Mouse (Mus musculus): ENCODE data around the gene Gdpgp1.

Gdpgp1 gene

DNA sequence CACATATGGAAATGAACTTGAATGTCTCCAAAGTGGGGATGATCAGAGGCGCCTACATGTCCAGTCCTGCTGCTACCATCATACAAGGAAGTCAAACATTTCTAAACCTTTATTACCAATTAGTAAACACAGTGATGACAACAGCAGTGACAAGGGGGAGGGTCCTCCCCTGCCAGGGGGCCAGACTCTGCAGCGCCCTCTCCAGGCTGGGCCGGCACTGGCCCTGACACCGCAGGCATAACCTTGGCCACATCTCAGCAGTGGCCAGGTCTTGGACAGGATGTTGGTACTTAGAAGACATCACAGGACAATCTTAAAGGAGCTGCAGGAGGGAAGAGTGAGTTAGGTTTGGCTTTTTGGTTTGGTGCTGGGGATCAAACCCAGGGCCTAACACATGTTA, 5.6 kb upstream of the Gdpgp1 start:
- no peak for DNase-seq

DNA sequence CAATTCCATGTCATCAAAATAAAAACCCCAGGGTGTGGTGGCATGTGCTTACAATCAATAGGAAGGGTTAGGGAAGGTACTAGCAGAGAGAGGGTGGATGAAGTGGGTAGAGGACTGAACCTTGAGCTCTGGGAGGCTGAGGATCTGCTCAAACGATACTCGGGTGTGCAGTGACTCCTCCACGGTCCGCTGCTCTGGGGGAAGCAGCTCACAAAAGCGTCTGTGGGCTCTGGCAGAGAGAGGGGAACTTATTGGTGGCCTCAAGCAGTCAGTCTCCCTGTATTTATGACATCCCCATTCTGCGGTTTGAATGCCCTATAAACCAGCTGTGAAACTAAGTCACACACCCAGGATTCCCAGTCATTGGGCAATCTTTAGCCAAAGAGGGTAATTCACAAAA, 2.5 kb upstream of the Gdpgp1 start:
- no peak for DNase-seq

- DNase-seq: peak; percentile 68
Measured at GRCm38 (mm10) chr7:80231971-80232488, 635 bp upstream of the Gdpgp1 start.

- no peak for DNase-seq
Measured at GRCm38 (mm10) chr7:80233799-80234198, 1.1 kb downstream of the Gdpgp1 start.

- no peak for DNase-seq
Measured at GRCm38 (mm10) chr7:80238542-80238941, 5.9 kb downstream of the Gdpgp1 start.

DNA sequence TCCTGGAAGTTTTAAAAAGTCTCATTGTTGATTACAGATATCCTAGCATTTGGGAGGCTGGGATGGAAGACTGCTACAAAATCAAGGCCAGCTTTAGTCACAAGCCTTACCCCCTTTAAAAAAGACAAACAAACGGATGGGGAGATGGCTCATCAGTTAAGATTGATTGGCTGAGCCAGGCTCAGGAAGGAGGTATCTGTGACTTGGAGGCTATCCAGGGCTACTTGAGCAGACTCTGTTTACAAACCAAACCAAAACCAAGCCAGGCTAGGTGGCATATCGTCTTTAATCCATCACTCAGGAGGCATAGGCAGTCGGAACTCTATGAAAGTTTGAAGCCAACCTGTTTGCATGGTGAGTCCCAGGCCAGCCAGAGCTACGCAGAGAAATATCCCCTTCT, 9.0 kb downstream of the Gdpgp1 start:
- DNase-seq: peak; percentile 15

GRCm38 (mm10) chr7:80244851-80245250, 12.2 kb downstream of the Gdpgp1 start:
- no peak for DNase-seq

DNA sequence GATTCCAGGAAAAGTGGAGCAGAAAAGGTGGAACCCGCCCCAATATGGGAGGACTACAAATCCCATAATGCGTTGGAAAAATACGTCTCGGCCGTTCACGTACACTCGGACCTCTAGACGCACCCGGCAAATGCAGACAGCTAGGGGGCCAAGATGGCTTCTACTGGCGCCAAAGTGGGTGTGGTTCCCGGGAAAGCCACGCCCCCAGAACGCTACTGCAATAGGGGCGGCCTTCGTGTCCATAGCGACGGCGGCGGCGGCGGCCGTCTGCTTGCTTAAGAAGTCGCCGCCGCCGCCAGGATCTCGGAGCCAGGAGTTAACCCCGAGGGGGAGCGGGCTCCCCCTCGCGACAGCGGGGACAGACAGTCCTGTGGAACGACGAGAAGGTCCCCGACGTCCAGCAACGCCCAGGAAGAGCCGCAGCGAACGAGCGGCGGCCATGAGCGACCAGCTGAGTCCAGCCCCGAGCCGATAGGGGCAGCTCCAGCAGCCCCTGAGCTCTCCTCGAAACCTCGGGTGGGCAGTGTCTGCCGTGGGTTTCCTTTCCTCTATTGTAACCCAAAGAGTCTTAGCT, 13.6 kb downstream of the Gdpgp1 start, which contains the start of gene Ttll13:
Ttll13 (plus strand) TSS at position 229 of the 574 bp plus-strand sequence.
- DNase-seq: peak; percentile 99

GRCm38 (mm10) chr7:80246859-80247258, 14.2 kb downstream of the Gdpgp1 start:
- peak; percentile 15 for DNase-seq

GRCm38 (mm10) chr7:80252437-80252836, 19.8 kb downstream of the Gdpgp1 start:
- DNase-seq: no peak

GRCm38 (mm10) chr7:80252886-80253285, 20.2 kb downstream of the Gdpgp1 start:
- no peak for DNase-seq

GRCm38 (mm10) chr7:80255981-80256380, 23.3 kb downstream of the Gdpgp1 start:
- DNase-seq: no peak

DNA sequence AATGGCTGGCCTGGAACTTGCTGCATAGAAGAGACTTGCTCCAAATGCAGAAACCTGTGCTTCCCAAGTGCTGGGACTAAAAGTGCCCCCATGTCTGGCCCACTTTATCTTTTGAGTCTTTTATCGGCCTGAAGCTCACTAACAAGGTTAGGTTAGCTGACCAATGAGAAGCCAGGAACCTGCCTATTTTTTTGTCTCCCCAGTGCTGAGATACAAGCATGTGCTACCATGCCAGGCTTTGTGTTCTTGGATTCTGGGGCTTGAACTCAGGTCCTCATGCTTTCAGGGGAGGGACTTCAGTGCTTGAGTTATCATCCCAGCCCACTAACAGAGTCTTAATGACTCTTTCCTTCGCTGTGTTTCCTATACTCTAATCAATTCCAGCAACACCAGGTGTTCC, 25.0 kb downstream of the Gdpgp1 start:
- no peak for DNase-seq

DNA sequence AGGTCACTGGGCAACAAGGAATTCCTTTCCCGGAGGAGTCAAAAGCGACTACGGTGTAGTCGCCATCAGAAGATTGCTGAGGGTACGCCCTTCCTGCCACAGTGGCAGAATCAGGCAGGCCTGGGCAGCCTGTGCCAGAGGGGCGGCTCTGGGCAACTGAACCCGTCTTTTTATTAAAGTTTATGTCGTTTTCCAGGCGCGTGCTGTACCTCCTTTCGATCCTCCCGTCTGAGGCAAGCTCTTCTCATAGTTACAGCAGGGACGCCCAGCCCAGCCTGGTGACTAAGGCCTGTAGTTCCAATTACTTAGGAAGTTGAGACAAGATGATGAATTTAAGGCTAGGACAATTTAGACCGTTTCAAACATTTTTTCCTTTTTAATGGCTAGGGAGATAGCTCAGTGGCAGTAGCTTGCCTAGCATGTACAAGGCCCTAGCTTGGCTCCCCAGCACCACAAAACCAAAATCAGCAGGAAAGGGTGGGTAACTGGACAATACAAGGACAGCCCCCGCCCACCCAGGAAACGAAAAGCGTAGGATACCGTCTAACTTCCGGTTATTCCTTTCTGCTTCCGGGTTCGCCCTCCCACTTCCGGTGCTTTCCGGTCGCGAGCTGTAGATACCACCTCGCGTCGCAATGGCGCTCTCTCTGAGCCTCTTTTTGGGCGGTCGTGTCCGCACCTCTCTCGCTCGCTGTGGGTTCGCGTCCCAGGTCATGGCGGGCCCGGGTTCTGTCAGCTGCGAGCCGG, 28.1 kb downstream of the Gdpgp1 start, which contains the start of gene Ngrn:
Ngrn (plus strand) TSS at position 591 of the 747 bp plus-strand sequence.
- peak; percentile 95 for DNase-seq

GRCm38 (mm10) chr7:80261372-80261990, 28.8 kb downstream of the Gdpgp1 start:
- DNase-seq: peak; percentile 17

DNA sequence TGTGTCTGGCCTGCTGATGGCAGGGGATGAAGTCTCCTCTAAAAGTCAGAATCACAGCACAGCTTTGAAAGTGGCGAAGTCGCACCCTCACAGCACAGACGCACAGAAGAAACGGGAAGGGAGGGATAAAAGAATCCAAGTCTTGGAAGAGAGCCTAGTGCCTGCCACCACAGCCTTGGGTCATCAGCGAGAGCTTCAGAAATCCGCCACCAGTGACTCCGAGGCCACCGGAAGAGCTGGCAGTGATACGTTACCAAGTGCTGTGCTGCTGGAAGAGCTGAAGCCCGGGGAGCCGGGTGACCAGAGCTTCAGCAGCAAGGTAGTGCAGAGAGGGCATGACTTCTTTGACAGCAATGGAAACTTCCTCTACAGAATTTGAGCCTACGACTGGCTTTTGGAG, 31.9 kb downstream of the Gdpgp1 start:
- DNase-seq: no peak

GRCm38 (mm10) chr7:80267764-80268163, 35.1 kb downstream of the Gdpgp1 start:
- DNase-seq: no peak

- peak; percentile 99 for DNase-seq
Measured at GRCm38 (mm10) chr7:80268897-80269750, 36.5 kb downstream of the Gdpgp1 start, which contains the start of gene Vps33b. Vps33b (plus strand) TSS chr7:80269649.

GRCm38 (mm10) chr7:80269751-80270255, 37.1 kb downstream of the Gdpgp1 start:
- DNase-seq: peak; percentile 50

DNA sequence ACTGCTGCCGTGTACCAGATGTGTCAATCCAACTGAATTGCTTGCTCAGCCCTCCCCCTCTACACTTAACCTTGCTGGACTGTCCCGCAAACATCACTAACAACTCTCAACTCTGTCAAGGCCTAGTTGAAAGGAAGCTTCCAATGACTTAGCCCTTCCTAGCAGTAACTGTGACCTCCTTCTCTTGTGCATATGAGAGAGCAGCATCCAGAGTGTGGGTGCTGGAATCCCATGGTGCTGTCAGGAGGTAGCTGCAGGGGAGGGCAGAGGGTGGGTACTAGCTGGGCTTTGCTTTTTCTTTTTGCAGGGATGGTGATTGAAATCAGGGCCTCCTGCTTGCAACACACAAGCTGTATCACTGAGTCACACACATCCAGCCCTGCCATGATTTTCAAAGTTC, 40.8 kb downstream of the Gdpgp1 start:
- DNase-seq: no peak

DNA sequence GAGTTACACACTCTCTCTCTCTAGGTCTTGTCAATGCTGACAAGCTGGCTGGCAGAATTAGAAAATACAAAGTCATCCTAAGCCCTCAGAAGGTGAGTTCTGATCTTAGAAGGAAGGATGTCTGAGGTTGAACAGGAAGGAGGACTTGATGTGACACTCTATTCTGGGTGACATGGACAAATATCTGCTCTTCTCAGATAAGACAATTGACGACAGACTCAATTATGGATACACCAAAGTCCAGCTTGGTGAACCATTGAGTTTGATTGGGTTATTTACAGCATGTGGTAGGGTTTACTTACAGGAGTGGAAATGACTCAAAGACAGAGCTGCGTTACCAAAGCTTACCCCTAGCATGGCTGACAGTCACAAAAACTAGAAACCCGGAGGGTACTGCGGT, 43.7 kb downstream of the Gdpgp1 start:
- no peak for DNase-seq

GRCm38 (mm10) chr7:80280032-80280431, 47.4 kb downstream of the Gdpgp1 start:
- DNase-seq: no peak
